ENCODE assay signal across 18 mouse cellular contexts in genomic region chr1:193484977-193485376, GRCm38 (mm10).
DNase-seq lines count a peak whose midpoint lies in the region; ATAC-seq lines count a peak whose summit lies in the region.
"Had no signal": no experiment of that assay in that cellular context is flagged by ENCODE, and none has a peak within 500 bp of the region (broad histone marks: within the 10 kb centered on the region; RNA-seq: fewer than 3 reads in every experiment).

No protein-coding gene starts in this region.

- 46% methylated on average over 11 of the region's 11 CpGs for WGBS in kidney, embryonic 15.5 days
- WGBS in neural tube, embryonic 12.5 days: 58% methylated on average over 11 of the region's 11 CpGs
- 52% methylated on average over 11 of the region's 11 CpGs for WGBS in hindbrain, embryonic 15.5 days
- WGBS in neural tube, embryonic 15.5 days: 35% methylated on average over 11 of the region's 11 CpGs

- H3K4me2 ChIP-seq in kidney, embryonic 15.5 days: peak overlapping the region; percentile 31
- no peak overlapping the region for H3K4me2 ChIP-seq in neural tube, embryonic 12.5 days (replicated peaks)
- no peak overlapping the region for H3K4me2 ChIP-seq in hindbrain, embryonic 15.5 days
- H3K4me2 ChIP-seq in neural tube, embryonic 15.5 days: 0 out of 2 replicates have a peak overlapping the region, but pooled peaks have one; percentile 11
- H3K4me2 ChIP-seq: embryonic facial prominence, embryonic 12.5 days; heart, embryonic 12.5 days had no signal

- peaks cover 3% of the 10 kb centered on the region; the same call in 1 of the 2 replicates for H3K27me3 ChIP-seq in kidney, embryonic 15.5 days
- H3K27me3 ChIP-seq in neural tube, embryonic 12.5 days (replicated peaks): no peaks in the 10 kb centered on the region
- H3K27me3 ChIP-seq in hindbrain, embryonic 15.5 days: no peaks in the 10 kb centered on the region
- H3K27me3 ChIP-seq in neural tube, embryonic 15.5 days (replicated peaks): no peaks in the 10 kb centered on the region
- H3K27me3 ChIP-seq: embryonic facial prominence, embryonic 12.5 days; heart, embryonic 12.5 days had no signal

- peak; percentile 59 for ATAC-seq in kidney, embryonic 15.5 days (replicated peaks; ENCODE audit: low FRiP score)
- peak; percentile 63 for ATAC-seq in neural tube, embryonic 12.5 days (ENCODE audit: low FRiP score, low read depth)
- ATAC-seq in hindbrain, embryonic 15.5 days (ENCODE audit: low FRiP score, low read depth): peak; percentile 25; the same call in 1 of the 2 replicates
- ATAC-seq in neural tube, embryonic 15.5 days (ENCODE audit: low FRiP score): peak; percentile 56; the same call in 1 of the 2 replicates
- ATAC-seq: forebrain, postnatal 0 days had no signal

- H3K9me3 ChIP-seq in kidney, embryonic 15.5 days (replicated peaks): no peaks in the 10 kb centered on the region
- no peaks in the 10 kb centered on the region for H3K9me3 ChIP-seq in neural tube, embryonic 12.5 days
- H3K9me3 ChIP-seq in hindbrain, embryonic 15.5 days: no peaks in the 10 kb centered on the region
- H3K9me3 ChIP-seq in neural tube, embryonic 15.5 days (replicated peaks): no peaks in the 10 kb centered on the region
- H3K9me3 ChIP-seq: embryonic facial prominence, embryonic 12.5 days; heart, embryonic 12.5 days had no signal

- no peak overlapping the region for H3K27ac ChIP-seq in kidney, embryonic 15.5 days
- no peak overlapping the region for H3K27ac ChIP-seq in neural tube, embryonic 12.5 days
- no peak overlapping the region for H3K27ac ChIP-seq in hindbrain, embryonic 15.5 days (replicated peaks)
- H3K27ac ChIP-seq in neural tube, embryonic 15.5 days (replicated peaks): peak overlapping the region; percentile 60; the same call in 1 of the 2 replicates
- H3K27ac ChIP-seq: embryonic facial prominence, embryonic 12.5 days; gastrocnemius, adult 2 months had no signal

- no peak for DNase-seq in kidney, postnatal 14 days
- DNase-seq in neural tube, embryonic 10.5 days (ENCODE audit: extremely low spot score, low spot score): no peak
- no peak for DNase-seq in natural killer cell, adult 2 months (ENCODE audit: low spot score in 2 of 2)
- DNase-seq in right cerebral cortex, adult 2 months (ENCODE audit: low spot score in 2 of 2): no peak
- DNase-seq: adrenal gland, adult 8-10 months; adrenal gland, postnatal 36 days; cerebellum, adult 11 months; cerebellum, adult 8-10 months; cerebellum, postnatal 14 days; forebrain, postnatal 0 days; gastrocnemius, adult 2 months; gastrocnemius, postnatal 25 days had no signal

- H3K9ac ChIP-seq in kidney, embryonic 15.5 days: no peak overlapping the region
- H3K9ac ChIP-seq in neural tube, embryonic 12.5 days: no peak overlapping the region
- H3K9ac ChIP-seq in hindbrain, embryonic 15.5 days: no peak overlapping the region
- H3K9ac ChIP-seq in neural tube, embryonic 15.5 days (replicated peaks): no peak overlapping the region
- H3K9ac ChIP-seq: embryonic facial prominence, embryonic 12.5 days; forebrain, postnatal 0 days; heart, embryonic 12.5 days had no signal

- peaks cover 10% of the 10 kb centered on the region for H3K4me1 ChIP-seq in kidney, embryonic 15.5 days
- H3K4me1 ChIP-seq in neural tube, embryonic 12.5 days: peaks cover 22% of the 10 kb centered on the region; the same call in 1 of the 2 replicates
- H3K4me1 ChIP-seq in hindbrain, embryonic 15.5 days (replicated peaks): peaks cover 17% of the 10 kb centered on the region
- peaks cover 46% of the 10 kb centered on the region for H3K4me1 ChIP-seq in neural tube, embryonic 15.5 days

- no peak overlapping the region for H3K4me3 ChIP-seq in kidney, embryonic 15.5 days (replicated peaks)
- no peak overlapping the region for H3K4me3 ChIP-seq in neural tube, embryonic 12.5 days
- no peak overlapping the region for H3K4me3 ChIP-seq in hindbrain, embryonic 15.5 days
- H3K4me3 ChIP-seq in neural tube, embryonic 15.5 days (replicated peaks): no peak overlapping the region
- H3K4me3 ChIP-seq: embryonic facial prominence, embryonic 12.5 days; gastrocnemius, adult 2 months; heart, embryonic 12.5 days had no signal

- no peaks in the 10 kb centered on the region for H3K36me3 ChIP-seq in kidney, embryonic 15.5 days
- no peaks in the 10 kb centered on the region for H3K36me3 ChIP-seq in neural tube, embryonic 12.5 days
- no peaks in the 10 kb centered on the region for H3K36me3 ChIP-seq in hindbrain, embryonic 15.5 days
- no peaks in the 10 kb centered on the region for H3K36me3 ChIP-seq in neural tube, embryonic 15.5 days
- H3K36me3 ChIP-seq: embryonic facial prominence, embryonic 12.5 days; heart, embryonic 12.5 days had no signal

Comparison
In these comparisons a context has a peak if more than half of its experiments do, and no peak if none do; other contexts are left out.
1. H3K4me2 ChIP-seq: peak in kidney, embryonic 15.5 days (single experiment) and neural tube, embryonic 15.5 days (single experiment); none in neural tube, embryonic 12.5 days (single experiment) and hindbrain, embryonic 15.5 days (single experiment).
2. Peak in every context shown above with its lines, with median percentiles within 50 percentile points of each other: ATAC-seq.